Mouse (Mus musculus) adrenal gland, postnatal 4 days (tissue): ENCODE data around the gene Bicc1. TPM values are rescaled to one million over a fixed set of nuclear protein-coding genes. Genes with fewer than 3 reads are reported as not detected.

Experiments
- DNase-seq, 2 experiments: peaks; one replicate each; pipeline ENCODE4 v3.0.0; 2021 to 2022; ENCODE audit warnings: low spot score in 2 of 2, mixed read lengths in 2 of 2
- total RNA-seq, 2 experiments: library from RNA; stranded (reverse); gene quantifications; 2 replicates each; pipeline ENCODE4 v1.2.3; 2021

The Bicc1 gene
- total RNA-seq, 2 experiments from 2014 or later = 33.7 to 53.9 TPM

DNA sequence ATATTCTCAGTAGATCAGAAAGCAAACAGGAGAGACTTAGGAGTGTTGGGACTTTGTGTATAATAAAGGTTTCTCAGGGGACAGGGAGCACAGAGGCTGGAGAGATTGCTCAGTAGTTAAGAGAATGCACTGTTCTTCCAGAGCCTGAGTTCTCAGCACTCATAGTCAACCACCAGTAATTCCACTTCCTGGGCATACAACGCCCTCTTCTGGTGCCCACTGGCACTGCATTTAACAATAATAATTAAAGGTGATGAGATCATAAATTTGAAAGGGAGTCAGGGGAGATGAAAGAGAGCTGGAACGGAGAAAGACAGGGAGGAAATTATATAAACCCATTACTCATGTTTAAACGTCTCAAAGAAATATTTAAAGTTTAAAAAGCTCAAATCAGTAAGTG, 35.5 kb downstream of the Bicc1 start:
- no peak for DNase-seq

DNA sequence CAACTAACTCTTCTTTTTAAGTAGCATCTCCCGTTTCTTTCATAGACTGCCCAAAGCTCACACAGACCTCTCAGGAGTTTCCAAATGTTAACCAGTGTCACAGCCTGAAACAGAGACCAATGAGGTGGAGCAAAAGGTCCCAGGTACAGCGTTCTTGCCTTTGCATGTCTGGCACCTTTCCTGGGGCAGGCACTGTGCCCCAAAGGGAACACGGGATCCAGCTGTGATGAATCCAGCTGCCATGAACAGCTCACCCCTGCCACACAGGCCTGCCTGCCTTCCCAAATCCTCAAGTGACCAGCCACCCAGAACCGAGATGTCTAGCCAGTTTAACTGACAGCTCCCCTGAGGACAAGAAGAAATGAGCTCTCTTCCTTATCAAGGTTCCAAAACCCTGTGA, 36.1 kb downstream of the Bicc1 start:
- DNase-seq = no peak

DNA sequence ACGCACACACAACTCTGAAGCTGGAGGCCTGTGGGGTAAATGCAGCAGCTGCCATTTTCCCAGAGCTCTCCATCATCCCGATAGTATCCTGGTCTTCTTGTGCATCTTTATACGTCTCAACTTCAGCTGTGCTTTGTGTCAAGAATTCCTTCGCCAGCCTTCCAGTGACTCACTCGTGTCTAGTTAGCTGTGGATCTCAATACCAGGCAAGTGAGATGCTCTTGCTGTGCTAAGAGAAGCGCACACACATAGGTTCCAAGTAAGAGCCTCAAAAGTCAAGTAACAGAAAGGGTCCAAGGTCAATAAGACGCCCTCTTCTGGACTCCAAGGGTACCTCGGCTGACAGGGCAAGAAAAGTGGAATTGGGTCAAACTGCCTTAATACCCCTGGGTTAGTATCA, 37.0 kb downstream of the Bicc1 start:
- no peak for DNase-seq

DNA sequence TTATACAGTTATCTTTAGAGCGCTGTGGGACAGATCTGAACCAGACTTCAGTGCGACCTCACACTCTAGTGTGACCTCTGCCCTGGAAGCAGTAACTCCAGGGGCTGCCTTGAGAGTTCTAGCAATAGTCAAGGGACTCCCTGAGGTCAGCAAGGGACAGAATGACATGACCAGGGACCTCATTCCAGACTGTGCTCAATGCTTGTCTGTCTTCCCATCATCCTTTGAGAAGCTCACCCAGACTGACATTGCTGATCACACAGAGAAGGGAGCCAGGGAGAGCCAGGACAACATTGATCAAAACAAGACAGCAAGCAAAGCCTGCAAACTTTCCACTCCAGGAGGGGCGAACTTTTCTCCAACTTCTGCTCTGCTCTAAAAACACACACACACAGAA, 38.7 kb downstream of the Bicc1 start:
- DNase-seq = no peak

DNA sequence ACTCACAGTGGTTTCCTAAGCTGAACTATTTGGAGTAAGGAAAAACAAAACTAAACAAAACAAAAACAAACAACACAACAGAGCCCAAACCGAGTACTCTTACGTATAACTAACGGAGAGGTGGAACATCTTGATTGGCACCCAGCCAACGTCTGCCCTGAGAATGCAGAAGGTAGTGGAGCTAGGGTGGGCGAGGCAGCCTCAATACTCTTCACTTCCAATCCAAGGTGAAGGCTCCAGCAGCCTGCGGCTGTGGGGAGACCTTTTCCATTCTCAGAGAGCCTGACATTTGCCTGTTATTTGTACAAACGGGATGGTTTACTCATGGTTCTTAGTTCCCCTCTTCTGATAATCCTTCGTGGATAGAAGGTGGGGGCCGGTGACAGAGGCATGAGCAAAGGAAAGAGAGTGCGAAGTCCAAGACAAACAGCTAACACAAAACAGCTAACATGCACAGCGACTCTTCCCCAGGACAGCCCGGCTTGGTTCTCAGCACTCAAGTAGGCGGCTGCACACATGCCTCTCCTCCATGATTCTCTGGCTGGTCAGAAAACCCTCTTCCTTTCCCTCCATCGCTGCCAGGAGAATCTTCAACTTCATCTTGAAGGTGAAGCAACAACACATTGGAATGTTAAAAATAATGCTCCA, 39.3 kb downstream of the Bicc1 start:
- DNase-seq = no peak

DNA sequence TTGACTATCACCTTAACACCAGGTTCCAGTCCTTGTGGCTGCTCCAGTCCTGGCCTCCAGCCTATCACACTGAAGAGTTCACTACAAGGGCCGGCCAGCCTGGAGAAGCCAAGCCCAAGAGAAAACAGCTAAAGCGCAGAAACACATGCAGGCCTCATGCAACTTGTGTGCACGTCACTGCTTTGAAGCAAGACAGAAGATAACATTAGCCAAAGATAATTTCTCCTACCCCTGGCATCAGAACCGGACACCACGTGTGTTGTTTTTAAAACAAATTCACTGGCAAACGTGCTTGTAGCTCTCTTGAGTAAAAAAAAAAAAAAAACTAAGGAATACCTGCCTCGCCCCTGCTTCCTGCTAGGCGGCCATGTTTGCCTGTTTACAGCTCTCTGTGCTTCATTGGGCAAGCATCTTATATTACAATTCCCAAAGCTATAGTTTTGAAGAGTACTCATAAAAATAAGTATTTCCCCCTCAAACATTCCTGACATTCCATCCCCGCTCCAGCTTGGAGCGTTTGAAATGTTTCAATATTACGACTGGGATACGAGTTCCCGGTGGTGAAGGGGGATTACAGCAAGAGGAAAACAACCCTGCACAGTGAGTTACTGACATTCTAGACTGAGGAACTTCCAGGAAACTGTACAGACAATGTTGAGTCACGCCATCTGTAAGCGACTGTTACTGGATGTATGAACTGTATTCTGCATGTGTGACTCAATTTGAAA, 40.2 kb downstream of the Bicc1 start:
- DNase-seq = no peak

DNA sequence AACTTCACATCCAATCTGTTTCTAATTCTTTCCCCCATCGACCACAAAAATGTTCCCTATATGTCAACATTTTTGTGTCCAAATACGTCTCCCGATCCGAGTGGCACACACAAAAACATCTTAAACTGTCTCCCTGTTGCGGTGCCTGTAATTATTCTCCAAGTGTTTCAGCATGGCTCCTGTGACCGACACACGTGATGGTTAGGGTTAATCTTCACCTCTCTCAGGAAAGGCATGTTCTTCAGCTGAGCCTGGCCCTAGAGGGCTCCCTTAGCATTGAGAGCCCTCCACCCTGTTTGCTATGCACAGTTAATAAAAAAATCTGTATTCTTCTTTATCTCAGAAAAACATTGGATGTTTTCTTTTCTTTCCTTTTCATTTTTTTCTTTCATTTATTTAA, 41.7 kb downstream of the Bicc1 start:
- DNase-seq = no peak

DNA sequence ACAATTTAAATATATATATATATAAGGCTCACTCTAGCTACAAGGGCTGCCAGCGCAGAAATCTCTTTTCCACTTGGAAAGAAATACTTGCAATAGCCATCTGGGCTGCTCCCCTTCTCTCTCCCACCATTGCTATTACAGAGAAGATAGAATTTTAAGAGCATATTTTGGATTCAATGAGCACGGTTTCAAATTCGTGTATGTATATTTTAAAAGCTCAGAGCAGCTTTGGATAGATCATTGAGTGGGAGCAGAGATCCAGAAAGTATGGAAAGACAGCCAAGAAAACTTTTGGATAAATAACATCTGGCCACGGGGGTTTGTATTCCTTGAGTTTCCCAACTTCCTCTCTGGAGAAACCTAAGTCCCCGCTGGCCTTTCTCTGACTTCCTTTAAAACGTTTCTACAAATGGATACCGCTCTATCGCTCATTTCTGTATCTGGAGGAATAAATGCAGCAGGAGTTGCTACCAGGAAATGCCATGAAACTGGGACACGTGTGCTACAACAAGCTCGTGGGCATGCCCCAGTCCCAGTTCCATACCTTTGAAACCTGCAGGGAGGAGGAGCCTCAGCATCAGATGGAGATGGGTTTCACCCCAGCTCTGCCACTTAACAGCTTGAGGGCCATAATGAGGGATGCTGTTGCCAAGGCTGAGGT, 45.1 kb downstream of the Bicc1 start:
- no peak for DNase-seq

DNA sequence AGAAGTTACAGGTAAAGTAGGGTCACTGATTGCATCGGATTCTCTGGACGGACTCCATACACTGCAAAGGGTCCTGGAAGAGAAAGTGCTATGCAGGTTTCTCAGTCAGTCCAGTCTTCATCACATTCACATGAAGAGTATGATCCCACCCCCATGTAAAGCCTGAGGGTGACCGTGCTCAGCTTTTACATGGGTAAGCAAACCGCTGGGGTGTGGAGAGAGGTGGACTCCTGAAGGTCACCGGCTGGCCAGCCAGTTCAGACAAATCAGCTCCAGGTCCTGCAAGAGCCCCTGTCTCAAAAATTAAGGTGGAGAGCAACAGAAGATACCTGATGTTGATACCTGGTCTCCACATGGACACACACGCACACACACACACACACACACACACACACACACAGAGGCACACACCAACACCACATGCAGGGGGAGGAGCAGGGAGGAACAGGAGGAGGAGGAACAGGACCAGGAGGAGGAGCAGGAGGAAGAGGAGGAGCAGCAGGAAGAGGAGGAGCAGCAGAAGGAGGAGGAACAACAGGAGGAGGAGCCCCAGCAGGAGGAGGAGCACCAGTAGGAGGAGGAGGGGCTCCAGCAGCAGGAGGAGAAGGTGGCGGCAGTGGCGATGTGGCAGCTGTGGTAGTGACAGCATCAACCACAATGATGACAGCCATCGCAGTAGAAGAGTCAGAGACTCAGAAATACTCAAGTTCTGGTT, 52.9 kb downstream of the Bicc1 start:
- no peak for DNase-seq

DNA sequence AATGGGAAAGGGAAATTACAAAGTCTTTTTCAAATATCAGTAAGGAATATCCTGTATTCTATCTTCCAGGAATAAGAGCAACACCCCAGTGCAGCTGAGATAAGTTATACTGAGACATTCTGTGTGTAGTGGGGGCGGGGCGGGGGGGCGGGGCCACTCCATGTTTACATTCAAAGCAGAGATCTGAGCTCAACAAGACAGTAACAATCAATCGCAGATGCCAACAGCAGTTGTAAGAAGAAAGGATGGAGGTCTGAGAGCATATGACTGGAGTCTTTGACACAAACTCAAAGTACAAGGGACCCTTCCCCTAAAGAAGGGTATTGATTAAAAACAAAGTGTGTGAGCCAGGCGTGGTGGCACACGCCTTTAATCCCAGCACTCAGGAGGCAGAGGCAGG, 54.7 kb downstream of the Bicc1 start:
- no peak for DNase-seq

DNA sequence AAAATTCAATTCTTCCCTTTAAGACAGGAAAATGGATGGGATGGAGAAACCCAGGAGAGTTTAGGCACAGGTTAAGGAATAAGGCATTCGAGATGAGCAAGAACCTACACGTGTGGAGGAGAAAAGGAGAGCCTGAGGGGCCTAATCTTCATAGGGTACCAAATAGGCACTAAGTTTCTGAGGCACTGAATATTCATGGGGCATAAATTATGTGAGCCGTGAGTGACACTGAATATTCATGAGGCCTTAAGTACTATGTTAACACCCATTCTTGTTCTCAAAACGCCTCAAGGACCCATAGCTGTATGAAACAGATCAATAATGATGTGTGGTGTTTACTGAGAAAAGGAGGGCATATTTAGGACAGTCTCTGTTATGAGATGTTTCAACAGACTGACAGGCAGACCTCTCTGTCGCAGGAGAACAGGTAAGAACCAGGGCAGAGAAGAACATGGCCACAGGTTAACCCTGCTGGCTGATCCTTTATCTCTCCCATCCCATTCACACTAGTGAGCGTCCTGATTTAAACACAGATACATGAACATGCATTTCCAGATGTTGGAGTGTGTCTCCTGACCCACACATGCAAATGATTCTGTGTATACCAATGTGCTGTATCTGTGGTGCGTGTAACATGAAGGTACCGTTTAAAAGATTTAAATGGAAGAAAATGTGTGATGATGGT, 58.5 kb downstream of the Bicc1 start:
- DNase-seq = no peak

DNA sequence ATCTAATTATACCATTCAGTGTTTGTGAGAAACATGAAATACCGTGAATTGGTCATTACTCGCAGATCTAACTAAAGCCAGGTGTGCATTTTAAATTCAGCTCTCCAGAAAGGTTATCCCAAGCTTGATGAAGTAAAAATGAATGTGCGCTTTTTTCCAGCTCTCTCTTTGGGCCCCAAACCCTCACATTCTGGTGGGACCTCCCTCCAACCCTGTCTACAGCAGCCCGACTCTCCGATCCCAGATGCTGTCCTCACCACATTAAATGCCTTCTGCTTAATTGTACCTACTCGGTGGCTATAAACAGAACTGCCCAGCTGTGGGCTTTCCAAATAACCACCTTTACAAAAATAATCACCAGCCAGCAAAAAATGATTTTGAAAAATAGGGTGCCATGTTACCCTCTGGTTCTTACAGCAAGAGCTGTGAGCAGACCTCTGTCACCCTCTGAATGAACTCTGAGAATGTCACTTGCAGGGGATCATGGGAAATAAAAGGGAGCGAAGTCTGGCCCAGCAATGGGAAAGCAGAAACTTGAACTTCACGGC, 64.7 kb downstream of the Bicc1 start:
- DNase-seq = no peak

DNA sequence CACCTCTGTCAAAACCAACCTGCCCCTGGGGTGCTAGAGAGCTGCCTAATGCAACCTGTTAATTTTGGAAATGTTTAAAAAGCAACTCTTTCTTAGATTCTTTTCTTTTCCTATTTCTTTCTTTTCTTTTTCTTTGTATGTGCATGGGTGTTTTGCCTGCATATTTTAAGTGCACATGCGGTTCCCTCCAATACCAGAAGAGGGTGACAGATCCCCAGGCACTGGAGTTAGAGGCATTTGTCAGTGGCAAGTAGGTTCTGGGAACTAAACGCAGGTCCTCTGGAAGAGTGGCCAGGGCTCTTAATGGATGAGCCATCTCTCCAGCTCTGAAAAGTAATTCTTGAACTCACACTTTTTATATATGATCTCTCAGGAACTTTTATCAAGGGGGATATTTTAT, 66.2 kb downstream of the Bicc1 start:
- no peak for DNase-seq

DNA sequence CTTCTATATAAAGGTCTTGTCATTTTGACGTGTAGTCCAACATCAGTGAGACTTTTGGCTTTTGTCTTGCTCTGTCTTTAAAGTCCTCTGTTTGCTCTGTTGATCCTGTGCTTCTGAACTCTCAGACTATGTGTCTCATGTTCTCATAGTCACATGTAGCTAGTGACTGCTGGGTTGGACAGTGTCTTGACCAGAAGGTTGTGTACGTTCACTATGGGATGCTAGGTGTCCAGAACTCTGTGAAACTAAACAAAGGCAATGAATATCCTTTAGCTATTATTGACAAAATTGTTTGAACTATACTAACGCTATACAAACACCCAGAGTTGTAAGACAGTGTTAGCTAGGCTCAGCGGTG, 72.2 kb downstream of the Bicc1 start:
- DNase-seq = no peak

DNA sequence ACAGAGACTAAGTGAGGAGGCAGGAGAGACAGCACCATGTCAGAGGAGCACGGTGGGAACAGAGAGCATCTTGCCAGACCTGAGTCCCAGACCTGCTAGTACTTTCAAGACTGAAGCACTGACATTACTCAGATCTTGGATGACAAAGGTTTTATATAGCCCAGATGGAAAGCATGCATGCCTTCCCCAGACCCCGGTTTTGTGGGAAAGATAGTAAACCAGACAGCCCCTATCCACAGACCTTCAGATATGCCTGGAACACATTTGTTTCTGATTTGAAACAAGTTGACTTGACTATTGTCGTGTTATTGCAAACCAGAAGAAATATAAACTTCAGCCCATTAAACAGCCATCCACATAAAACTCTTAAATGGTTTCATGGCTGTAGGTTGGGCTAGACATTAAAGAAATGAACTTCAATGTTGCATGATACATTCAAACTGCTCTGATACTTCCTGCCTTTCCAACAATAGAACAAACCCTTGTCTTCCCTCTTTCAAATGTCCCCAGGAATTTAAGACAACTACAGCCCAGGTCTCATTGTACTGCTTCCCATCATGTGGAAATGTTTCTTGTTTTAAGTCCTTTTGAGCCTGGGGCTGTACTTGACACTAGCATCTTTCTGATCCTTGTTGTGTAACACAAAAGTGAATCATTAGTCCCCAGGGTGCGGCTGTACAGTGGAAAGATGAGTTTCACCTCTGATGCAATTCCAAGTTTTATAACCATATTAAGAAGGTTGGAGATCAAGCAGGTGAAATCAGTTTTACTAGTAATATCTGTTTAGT, 72.7 kb downstream of the Bicc1 start:
- no peak for DNase-seq

DNA sequence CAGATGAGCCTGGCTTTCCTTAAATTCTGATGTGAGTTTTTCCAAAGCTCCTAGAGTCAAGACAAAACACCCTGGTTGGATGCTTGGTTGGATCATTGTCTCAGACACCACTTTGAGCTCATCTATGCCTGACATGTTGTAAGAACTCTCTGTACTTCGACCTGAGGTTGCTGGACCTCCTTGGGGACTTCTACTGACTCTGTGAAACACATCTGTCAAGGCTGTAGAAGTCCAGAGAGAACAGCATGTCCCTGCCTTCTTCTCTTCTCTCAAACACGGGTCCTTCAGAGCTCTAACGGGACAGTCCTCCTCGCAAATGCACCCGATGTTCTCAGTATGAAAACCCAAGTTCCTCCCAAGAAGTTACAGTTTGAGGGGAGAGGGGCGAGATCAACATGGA, 76.5 kb downstream of the Bicc1 start:
- DNase-seq = no peak

DNA sequence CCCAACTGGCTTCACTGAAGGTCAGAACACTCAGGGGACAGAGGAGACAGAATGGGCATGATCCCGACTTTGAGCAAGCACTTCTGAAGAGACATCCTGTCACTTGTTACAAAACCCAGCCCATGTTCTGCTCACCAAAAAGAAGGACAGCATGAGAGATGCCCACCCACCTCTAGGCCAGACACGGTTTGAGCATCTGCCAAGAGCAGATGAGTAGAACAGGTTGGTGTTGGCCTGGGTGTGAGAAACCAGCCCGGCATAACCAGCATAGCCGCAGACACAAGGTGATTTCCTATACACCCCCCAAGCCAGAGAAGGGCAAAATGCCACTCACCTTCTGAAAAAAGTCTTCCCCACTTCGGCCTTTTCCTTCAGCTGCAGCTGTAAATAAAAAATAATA, 80.6 kb downstream of the Bicc1 start:
- no peak for DNase-seq

DNA sequence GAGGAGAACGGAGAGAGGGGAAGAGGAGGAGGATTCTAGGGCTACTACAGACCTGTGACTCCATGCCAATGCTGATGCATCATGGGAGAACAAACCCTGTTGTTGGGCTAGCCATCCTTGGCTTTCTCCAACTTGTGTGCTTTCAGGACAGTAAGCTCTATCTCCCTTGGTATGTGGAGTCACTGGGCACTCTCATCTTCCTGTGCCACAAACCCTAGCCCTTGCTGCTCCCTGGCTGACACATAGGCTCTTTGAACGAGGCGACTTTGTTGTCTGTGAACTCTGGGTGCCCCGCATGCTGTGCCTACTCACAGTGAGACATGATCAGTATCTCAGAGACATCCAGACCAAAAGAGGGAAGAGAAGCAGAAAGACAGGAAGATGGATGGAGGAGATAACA, 94.5 kb downstream of the Bicc1 start:
- DNase-seq = no peak

DNA sequence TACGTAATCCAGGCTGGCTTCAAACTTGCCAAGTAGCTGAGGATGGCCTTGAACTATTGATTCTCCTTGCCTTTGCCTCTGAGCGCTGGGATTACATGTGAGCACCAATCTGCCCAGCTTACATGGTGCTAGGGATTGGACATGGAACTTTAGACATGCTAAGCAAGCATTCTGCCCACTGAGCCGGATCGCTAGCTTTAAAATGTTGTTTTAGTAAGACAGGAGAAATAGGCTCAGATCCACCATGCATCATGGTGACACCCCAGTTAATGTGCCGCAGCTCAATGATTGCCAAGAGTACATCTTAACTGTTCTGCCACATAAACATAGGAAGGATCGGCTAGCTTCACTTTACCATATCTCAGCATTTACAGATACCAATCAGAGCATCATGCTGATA, 94.9 kb downstream of the Bicc1 start:
- no peak for DNase-seq

DNA sequence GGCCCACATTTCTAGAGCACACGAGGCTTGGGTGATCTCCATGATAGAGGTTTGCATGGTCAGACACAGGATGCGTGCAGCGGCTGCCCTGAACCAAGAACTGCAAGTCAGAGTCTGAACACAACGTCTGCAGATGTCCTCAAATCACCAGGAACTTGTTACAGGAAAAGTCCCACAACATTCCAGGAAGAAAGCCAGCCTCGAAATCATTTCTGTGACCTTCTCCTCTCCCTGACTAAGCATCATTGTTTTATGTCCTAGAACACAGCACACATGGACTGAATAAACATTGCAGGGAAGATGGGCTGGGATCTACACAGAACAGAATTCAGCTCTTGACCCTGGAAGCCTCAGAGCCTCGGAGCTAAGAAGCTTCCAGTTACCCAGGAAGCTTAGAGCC, 97.3 kb downstream of the Bicc1 start:
- DNase-seq = no peak
